Mouse (Mus musculus) adrenal gland, adult 8-10 months (tissue): ENCODE measurements around the gene Cdk15. TPM values are rescaled to one million over a fixed set of nuclear protein-coding genes. Genes with fewer than 3 reads are reported as not detected.

Experiments
- DNase-seq: peaks from one replicate; pipeline ENCODE4 v3.0.0; 2022
- total RNA-seq, 4 experiments: library from RNA; stranded (reverse); gene quantifications; 2 replicates each; pipeline ENCODE4 v1.2.4; 2022

Gene Cdk15
- total RNA-seq, result under 1 TPM in 3 of 4 experiments, not detected in 1; 0.19 to 0.49 (median 0.35) TPM

- peak; percentile 34 for DNase-seq
These were observed at the start of gene Cdk15 for GRCm38 (mm10) chr1:59256751-59257231. Gene Cdk15, plus strand, starts transcription at chr1:59256906.

- no peak for DNase-seq
These were observed 48.4 kb upstream of the Cdk15 start for GRCm38 (mm10) chr1:59208331-59208730.

- peak; percentile 6 for DNase-seq
These were observed 45.1 kb upstream of the Cdk15 start for GRCm38 (mm10) chr1:59211651-59212050.

- DNase-seq, result no peak
These were observed 44.5 kb upstream of the Cdk15 start for GRCm38 (mm10) chr1:59212076-59212779.

GRCm38 (mm10) chr1:59212951-59213350, 43.8 kb upstream of the Cdk15 start:
- no peak for DNase-seq

- no peak for DNase-seq
These were observed 41.3 kb upstream of the Cdk15 start for GRCm38 (mm10) chr1:59215446-59215845.

- no peak for DNase-seq
These were observed 36.3 kb upstream of the Cdk15 start for GRCm38 (mm10) chr1:59220371-59220770.

- DNase-seq, result no peak
These were observed 35.1 kb upstream of the Cdk15 start for GRCm38 (mm10) chr1:59221591-59221990.

GRCm38 (mm10) chr1:59222101-59222825, 34.4 kb upstream of the Cdk15 start:
- no peak for DNase-seq

- DNase-seq, result no peak
These were observed 28.2 kb upstream of the Cdk15 start for GRCm38 (mm10) chr1:59228552-59228951.

- no peak for DNase-seq
These were observed 27.5 kb upstream of the Cdk15 start for GRCm38 (mm10) chr1:59229187-59229586.

GRCm38 (mm10) chr1:59236856-59237441, 19.8 kb upstream of the Cdk15 start, which contains the start of gene Als2:
Gene Als2, minus strand, starts transcription at chr1:59237231.
- DNase-seq, result peak; percentile 96

- DNase-seq, result peak; percentile 58
These were observed 19.0 kb upstream of the Cdk15 start for GRCm38 (mm10) chr1:59237614-59238211.

- no peak for DNase-seq
These were observed 12.9 kb upstream of the Cdk15 start for GRCm38 (mm10) chr1:59243770-59244169.

- DNase-seq, result peak; percentile 27
These were observed 9.1 kb upstream of the Cdk15 start for GRCm38 (mm10) chr1:59247602-59248001.

GRCm38 (mm10) chr1:59252762-59253161, 3.9 kb upstream of the Cdk15 start:
- no peak for DNase-seq

- no peak for DNase-seq
These were observed 3.3 kb upstream of the Cdk15 start for GRCm38 (mm10) chr1:59253301-59253909.

GRCm38 (mm10) chr1:59257736-59258135, 1.0 kb downstream of the Cdk15 start:
- DNase-seq, result no peak

- DNase-seq, result no peak
These were observed 12.2 kb downstream of the Cdk15 start for GRCm38 (mm10) chr1:59268931-59269330.

- no peak for DNase-seq
These were observed 12.8 kb downstream of the Cdk15 start for GRCm38 (mm10) chr1:59269466-59269865.

GRCm38 (mm10) chr1:59269951-59270689, 13.4 kb downstream of the Cdk15 start:
- DNase-seq, result peak; percentile 7

- DNase-seq, result no peak
These were observed 15.5 kb downstream of the Cdk15 start for GRCm38 (mm10) chr1:59272189-59272588.
